Mouse (Mus musculus) olfactory bulb, adult 2 months (tissue): ENCODE data around the gene Cand1.

Source experiments
- CTCF ChIP-seq: fragments of 200-500 bp; IDR thresholded peaks from 2 replicates; pipeline ENCODE4 v1.5.1; 2012; ENCODE audit warnings: low read depth, mild to moderate bottlenecking, low read length, moderate library complexity; ENCODE audit not compliant: insufficient read depth
- POLR2A ChIP-seq: fragments of 200-500 bp; IDR thresholded peaks from 2 replicates; pipeline ENCODE4 v1.6.1; 2012; ENCODE audit warnings: mild to moderate bottlenecking, low read depth, low read length, moderate library complexity; ENCODE audit not compliant: insufficient read depth

DNA sequence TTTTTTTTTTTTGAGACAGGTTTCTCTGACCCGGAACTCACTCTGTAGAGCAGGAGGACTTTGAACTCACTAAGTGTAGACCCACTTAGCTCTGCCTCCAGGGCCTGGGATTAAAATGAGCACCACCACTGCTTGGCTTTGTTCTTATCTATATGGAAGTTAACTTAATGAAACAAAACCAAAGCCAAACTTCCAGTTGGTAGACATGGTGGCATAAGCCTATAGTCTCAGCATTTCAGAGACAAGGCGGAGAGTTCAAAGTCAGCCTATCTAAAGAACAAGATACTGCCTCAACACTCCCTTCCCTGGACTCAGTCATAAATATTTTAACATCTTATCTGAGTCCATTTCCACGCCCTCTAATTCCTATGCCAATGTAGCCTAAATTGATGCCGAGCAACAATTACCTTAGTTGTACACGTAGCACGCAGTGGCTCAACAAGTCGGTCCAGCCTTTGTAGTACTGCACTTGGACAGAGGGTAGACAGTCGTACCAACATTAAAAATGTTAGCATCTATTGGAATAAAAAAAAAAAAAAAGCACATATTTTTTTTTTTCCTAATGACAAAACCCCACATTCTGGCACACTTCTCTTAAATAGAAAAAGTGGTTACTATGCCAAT, 33.4 kb downstream of the Cand1 start:
- TF ChIP-seq POLR2A (no peak), CTCF (no peak)
